Mouse (Mus musculus) heart, embryonic 10.5 days (tissue): Measurements from ENCODE around the gene Usp16. TPM values are rescaled to one million over a fixed set of nuclear protein-coding genes. Genes with fewer than 3 reads are reported as not detected.

Experiments
- DNase-seq: peaks from one replicate; pipeline ENCODE4 v3.0.0-alpha.2; 2017; ENCODE audit warnings: low spot score
- H3K27ac ChIP-seq: fragments of 300-500 bp; sonication (generic); 2 replicates; pipeline ENCODE4 v1.5.1; 2016; ENCODE audit warnings: mild to moderate bottlenecking
- H3K27me3 ChIP-seq: fragments of 300-500 bp; sonication (generic); 2 replicates; pipeline ENCODE4 v1.6.1; 2016; ENCODE audit warnings: mild to moderate bottlenecking; ENCODE audit not compliant: poor library complexity, insufficient read depth, severe bottlenecking
- H3K36me3 ChIP-seq: fragments of 300-500 bp; sonication (generic); 2 replicates; pipeline ENCODE4 v1.6.1; 2016; ENCODE audit warnings: mild to moderate bottlenecking, moderate library complexity
- H3K4me1 ChIP-seq: fragments of 300-500 bp; sonication (generic); 2 replicates; pipeline ENCODE4 v1.6.1; 2016; ENCODE audit warnings: mild to moderate bottlenecking
- H3K4me3 ChIP-seq: fragments of 300-500 bp; sonication (generic); 2 replicates; pipeline ENCODE4 v1.5.1; 2016; ENCODE audit warnings: mild to moderate bottlenecking, moderate library complexity
- H3K9me3 ChIP-seq: fragments of 300-500 bp; sonication (generic); 2 replicates; pipeline ENCODE4 v1.6.1; 2016; ENCODE audit warnings: mild to moderate bottlenecking, moderate library complexity
- WGBS: fragments of 180-500 bp; shearing (Covaris S2); methylation state at CpG from one replicate; pipeline ENCODE4 v1.1.7; 2016; 5-methylcytosine and 5-hydroxymethylcytosine counted together
- polyA plus RNA-seq: library from polyadenylated mRNA; unstranded; fragments of >200 nt; fragmentation: Nextera tagmentation; extraction: Ambion mirVana; gene quantifications from 2 replicates; pipeline ENCODE4 v1.2.1, GENCODE M21; 2016

Gene Usp16
- polyA plus RNA-seq: 36.2 and 38.6 TPM in 2 replicates

- H3K9me3 ChIP-seq: no peaks in the 10 kb centered on the region
- H3K27ac ChIP-seq: peak within 1 kb of the TSS; percentile 95
- peaks cover 8% of the 10 kb centered on the region for H3K36me3 ChIP-seq
- peak within 1 kb of the TSS; percentile 96 for H3K4me3 ChIP-seq
- no peaks in the 10 kb centered on the region for H3K27me3 ChIP-seq
- peak; percentile 96 for DNase-seq
- 9% methylated on average over 45 of the region's 45 CpGs for WGBS
- peaks cover 17% of the 10 kb centered on the region for H3K4me1 ChIP-seq
Observed at GRCm38 (mm10) chr16:87454419-87455179, at the start of gene Usp16. Gene Usp16 (plus strand): TSS chr16:87454703.

GRCm38 (mm10) chr16:87405001-87405400 lies 49.5 kb upstream of the Usp16 start:
- DNase-seq: no peak
- H3K9me3 ChIP-seq: no peaks in the 10 kb centered on the region
- H3K4me1 ChIP-seq: no peaks in the 10 kb centered on the region
- peaks cover 91% of the 10 kb centered on the region for H3K36me3 ChIP-seq
- no peak overlapping the region for H3K4me3 ChIP-seq
- no peaks in the 10 kb centered on the region for H3K27me3 ChIP-seq
- H3K27ac ChIP-seq: no peak overlapping the region
- WGBS: 82% methylated on average over 3 of the region's 3 CpGs

- DNase-seq: no peak
- H3K4me3 ChIP-seq: no peak overlapping the region
- WGBS: 93% methylated on average over 8 of the region's 8 CpGs
- H3K27ac ChIP-seq: no peak overlapping the region
- peaks cover 7% of the 10 kb centered on the region; the same call in 1 of the 2 replicates for H3K9me3 ChIP-seq
- no peaks in the 10 kb centered on the region for H3K27me3 ChIP-seq
- no peaks in the 10 kb centered on the region for H3K4me1 ChIP-seq
- H3K36me3 ChIP-seq: peaks cover 97% of the 10 kb centered on the region
Observed at GRCm38 (mm10) chr16:87420662-87421061, 33.8 kb upstream of the Usp16 start.

GRCm38 (mm10) chr16:87427516-87427915 lies 27.0 kb upstream of the Usp16 start:
- 91% methylated on average over 8 of the region's 8 CpGs for WGBS
- Histone ChIP-seq H3K4me3 (no peak overlapping the region), H3K36me3 (peaks cover 45% of the 10 kb centered on the region), H3K27me3 (no peaks in the 10 kb centered on the region), H3K4me1 (peaks cover 7% of the 10 kb centered on the region), H3K9me3 (no peaks in the 10 kb centered on the region), H3K27ac (no peak overlapping the region)
- DNase-seq: no peak

GRCm38 (mm10) chr16:87432033-87432814 lies 22.3 kb upstream of the Usp16 start, which contains the start of gene Ltn1:
Gene Ltn1 (minus strand): TSS chr16:87432612.
- no peaks in the 10 kb centered on the region for H3K9me3 ChIP-seq
- peaks cover 14% of the 10 kb centered on the region; the same call in 1 of the 2 replicates for H3K36me3 ChIP-seq
- peaks cover 7% of the 10 kb centered on the region for H3K4me1 ChIP-seq
- no peaks in the 10 kb centered on the region for H3K27me3 ChIP-seq
- peak; percentile 100 for DNase-seq
- H3K27ac ChIP-seq: peak within 1 kb of the TSS; percentile 91
- under 1% methylated on average over 56 of the region's 56 CpGs for WGBS
- peak within 1 kb of the TSS; percentile 98 for H3K4me3 ChIP-seq

GRCm38 (mm10) chr16:87434266-87434665 lies 20.2 kb upstream of the Usp16 start:
- no peak overlapping the region for H3K27ac ChIP-seq
- H3K9me3 ChIP-seq: no peaks in the 10 kb centered on the region
- H3K4me3 ChIP-seq: no peak overlapping the region
- H3K27me3 ChIP-seq: no peaks in the 10 kb centered on the region
- whole genome bisulfite sequencing: 91% methylated on average over 7 of the region's 7 CpGs
- peaks cover 14% of the 10 kb centered on the region; the same call in 1 of the 2 replicates for H3K36me3 ChIP-seq
- DNase-seq: peak; percentile 38
- peaks cover 7% of the 10 kb centered on the region for H3K4me1 ChIP-seq

- Histone ChIP-seq H3K4me3 (no peak overlapping the region), H3K4me1 (peaks cover 7% of the 10 kb centered on the region), H3K27ac (no peak overlapping the region), H3K9me3 (no peaks in the 10 kb centered on the region), H3K27me3 (no peaks in the 10 kb centered on the region), H3K36me3 (peaks cover 14% of the 10 kb centered on the region; the same call in 1 of the 2 replicates)
- WGBS: 78% methylated on average over 6 of the region's 6 CpGs
- DNase-seq: peak; percentile 24
Observed at GRCm38 (mm10) chr16:87434946-87435345, 19.6 kb upstream of the Usp16 start.

- 86% methylated on average over 13 of the region's 13 CpGs for WGBS
- peak; percentile 58 for DNase-seq
- Histone ChIP-seq H3K36me3 (peaks cover 14% of the 10 kb centered on the region; the same call in 1 of the 2 replicates), H3K4me3 (no peak overlapping the region), H3K9me3 (no peaks in the 10 kb centered on the region), H3K27me3 (no peaks in the 10 kb centered on the region), H3K27ac (no peak overlapping the region), H3K4me1 (peaks cover 7% of the 10 kb centered on the region)
Observed at GRCm38 (mm10) chr16:87435411-87436205, 18.9 kb upstream of the Usp16 start.

GRCm38 (mm10) chr16:87437096-87437495 lies 17.4 kb upstream of the Usp16 start:
- peak; percentile 19 for DNase-seq
- Histone ChIP-seq H3K9me3 (no peaks in the 10 kb centered on the region), H3K27ac (no peak overlapping the region), H3K27me3 (no peaks in the 10 kb centered on the region), H3K36me3 (peaks cover 14% of the 10 kb centered on the region; the same call in 1 of the 2 replicates), H3K4me3 (no peak overlapping the region), H3K4me1 (peaks cover 11% of the 10 kb centered on the region)
- 95% methylated on average over 21 of the region's 21 CpGs for WGBS

- no peak for DNase-seq
- 87% methylated on average over 8 of the region's 8 CpGs for WGBS
- Histone ChIP-seq H3K27me3 (no peaks in the 10 kb centered on the region), H3K4me3 (no peak overlapping the region), H3K27ac (no peak overlapping the region), H3K36me3 (peaks cover 10% of the 10 kb centered on the region; the same call in 1 of the 2 replicates), H3K4me1 (peaks cover 11% of the 10 kb centered on the region), H3K9me3 (no peaks in the 10 kb centered on the region)
Observed at GRCm38 (mm10) chr16:87438697-87439096, 15.8 kb upstream of the Usp16 start.

GRCm38 (mm10) chr16:87440184-87440686 lies 14.3 kb upstream of the Usp16 start, which contains the start of gene Rwdd2b:
Gene Rwdd2b (minus strand): TSS chr16:87440573.
- Histone ChIP-seq H3K9me3 (no peaks in the 10 kb centered on the region), H3K27me3 (no peaks in the 10 kb centered on the region), H3K4me1 (peaks cover 11% of the 10 kb centered on the region), H3K27ac (peak within 1 kb of the TSS; percentile 92), H3K36me3 (peaks cover 9% of the 10 kb centered on the region; the same call in 1 of the 2 replicates), H3K4me3 (peak within 1 kb of the TSS; percentile 76)
- WGBS: under 1% methylated on average over 38 of the region's 38 CpGs
- peak; percentile 97 for DNase-seq

GRCm38 (mm10) chr16:87441089-87441488 lies 13.4 kb upstream of the Usp16 start:
- Histone ChIP-seq H3K9me3 (no peaks in the 10 kb centered on the region), H3K27me3 (no peaks in the 10 kb centered on the region)
- WGBS: 23% methylated on average over 9 of the region's 9 CpGs

More at GRCm38 (mm10) chr16:87441089-87441488, 13.4 kb upstream of the Usp16 start:
- peak overlapping the region; percentile 76 for H3K4me3 ChIP-seq
- no peak for DNase-seq
- H3K36me3 ChIP-seq: peaks cover 2% of the 10 kb centered on the region; the same call in 1 of the 2 replicates
- H3K4me1 ChIP-seq: peaks cover 11% of the 10 kb centered on the region
- peak overlapping the region; percentile 92 for H3K27ac ChIP-seq
